Mouse (Mus musculus): ENCODE measurements around the gene Rwdd4a. TPM values are rescaled to one million over a fixed set of nuclear protein-coding genes. Genes with fewer than 3 reads are reported as not detected.

Gene Rwdd4a
- polyA plus RNA-seq, 1 experiment from 2014 or later: 34.0 TPM

DNA sequence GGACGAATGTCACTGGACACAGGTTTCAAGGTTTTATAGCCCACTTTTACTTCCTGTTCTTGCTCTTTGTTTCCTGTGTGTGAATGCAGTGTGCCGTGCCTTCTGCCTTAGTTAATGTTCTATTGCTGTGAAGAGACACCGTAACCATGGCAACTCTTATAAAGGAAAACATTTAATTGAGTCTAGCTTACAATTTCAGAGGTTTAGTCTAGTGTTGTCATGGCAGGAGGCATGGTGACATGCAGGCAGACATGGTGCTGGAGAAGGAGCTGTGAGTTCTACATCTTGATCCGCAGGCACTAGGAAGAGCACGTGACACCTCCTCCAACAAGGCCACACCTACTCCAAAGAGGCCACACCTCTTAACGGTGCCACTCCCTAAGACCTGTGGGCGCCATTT, 48.0 kb downstream of the Rwdd4a start:
- Histone ChIP-seq H3K4me3 (replicated peaks) (no peak overlapping the region), H3K27me3 (no peaks in the 10 kb centered on the region), H3K4me2 (replicated peaks) (no peak overlapping the region), H3K9me3 (replicated peaks) (0 out of 2 replicates have a peak, but pooled peaks cover 5% of the 10 kb centered on the region), H3K27ac (replicated peaks) (no peak overlapping the region), H3K4me1 (no peaks in the 10 kb centered on the region), H3K9ac (no peak overlapping the region), H3K36me3 (no peaks in the 10 kb centered on the region)
- WGBS: 85% methylated on average over 7 of the region's 7 CpGs
- ATAC-seq (ENCODE audit: insufficient number of reproducible peaks, low FRiP score, low TSS enrichment, low read depth): no peak

- Histone ChIP-seq H3K27me3 (no peaks in the 10 kb centered on the region), H3K9me3 (replicated peaks) (no peaks in the 10 kb centered on the region), H3K4me3 (replicated peaks) (no peak overlapping the region), H3K27ac (replicated peaks) (no peak overlapping the region), H3K4me2 (replicated peaks) (no peak overlapping the region), H3K4me1 (no peaks in the 10 kb centered on the region), H3K9ac (no peak overlapping the region), H3K36me3 (no peaks in the 10 kb centered on the region)
- no peak for ATAC-seq (ENCODE audit: insufficient number of reproducible peaks, low FRiP score, low TSS enrichment, low read depth)
- WGBS: 92% methylated on average over 5 of the region's 5 CpGs
These were observed 55.2 kb downstream of the Rwdd4a start for GRCm38 (mm10) chr8:47588616-47589015.

- Histone ChIP-seq H3K36me3 (no peaks in the 10 kb centered on the region), H3K4me3 (replicated peaks) (no peak overlapping the region), H3K4me2 (replicated peaks) (no peak overlapping the region), H3K27me3 (no peaks in the 10 kb centered on the region), H3K9ac (no peak overlapping the region), H3K9me3 (replicated peaks) (no peaks in the 10 kb centered on the region), H3K4me1 (no peaks in the 10 kb centered on the region), H3K27ac (replicated peaks) (no peak overlapping the region)
- ATAC-seq (ENCODE audit: insufficient number of reproducible peaks, low FRiP score, low TSS enrichment, low read depth): no peak
- WGBS: 63% methylated on average over 10 of the region's 10 CpGs
These were observed 56.9 kb downstream of the Rwdd4a start for GRCm38 (mm10) chr8:47590400-47590799.

DNA sequence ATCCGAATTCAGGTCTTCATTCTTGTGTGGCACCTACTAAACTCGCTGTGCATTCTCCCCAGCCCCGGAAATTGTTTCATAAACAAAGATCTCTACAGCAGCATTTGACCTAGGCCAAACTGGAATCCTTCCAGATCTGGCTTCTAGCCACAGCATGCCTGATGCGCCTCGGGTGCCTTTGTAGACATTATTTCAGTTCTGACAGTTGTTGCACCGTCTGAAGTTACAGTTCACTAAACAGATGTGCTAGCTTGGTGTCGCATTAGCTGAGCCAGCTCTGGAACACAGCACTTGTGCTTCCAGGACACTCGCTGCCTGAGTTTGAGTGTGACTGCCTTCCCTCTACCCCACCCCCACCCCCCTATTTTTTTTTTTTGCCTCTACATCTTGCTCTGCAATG, 67.2 kb downstream of the Rwdd4a start:
- Histone ChIP-seq H3K4me2 (replicated peaks) (no peak overlapping the region), H3K27me3 (no peaks in the 10 kb centered on the region), H3K4me1 (no peaks in the 10 kb centered on the region), H3K36me3 (no peaks in the 10 kb centered on the region), H3K9me3 (replicated peaks) (no peaks in the 10 kb centered on the region), H3K4me3 (replicated peaks) (no peak overlapping the region), H3K27ac (replicated peaks) (no peak overlapping the region), H3K9ac (no peak overlapping the region)
- ATAC-seq (ENCODE audit: insufficient number of reproducible peaks, low FRiP score, low TSS enrichment, low read depth): no peak
- WGBS: 39% methylated on average over 8 of the region's 8 CpGs

Small RNA genes lying within 50 kb of the gene (microRNA-seq; reads per million reads assigned to microRNA genes)
- not detected for gene Gm27409 (ENCODE audit: borderline number of aligned reads)

Other genes starting within 250 kb of the Rwdd4a start
- 18.9 and 20.4 TPM in 2 replicates for gene Stox2, start 87.3 kb upstream of the Rwdd4a start, polyA plus RNA-seq (2015; fragmentation: Nextera tagmentation; extraction: Ambion mirVana)
- gene Trappc11, start 194 bp upstream of the Rwdd4a start, polyA plus RNA-seq (2015; fragmentation: Nextera tagmentation; extraction: Ambion mirVana): 25.8 and 27.1 TPM in 2 replicates
- gene Ing2, start 141.9 kb downstream of the Rwdd4a start, polyA plus RNA-seq (2015; fragmentation: Nextera tagmentation; extraction: Ambion mirVana): 10.5 and 12.7 TPM in 2 replicates
- gene Cdkn2aip, start 180.3 kb downstream of the Rwdd4a start, polyA plus RNA-seq (2015; fragmentation: Nextera tagmentation; extraction: Ambion mirVana): 21.5 and 22.9 TPM in 2 replicates